Mouse (Mus musculus) hindbrain, embryonic 11.5 days (tissue): Measurements from ENCODE around the gene Dgki. TPM values are rescaled to one million over a fixed set of nuclear protein-coding genes. Genes with fewer than 3 reads are reported as not detected.

Experiments used
- ATAC-seq: fragments of 200-750 bp; cut with Nextera tagmentation; 2 replicates; pipeline ENCODE4 v1.8.0; 2017; ENCODE audit warnings: mild to moderate bottlenecking, moderate TSS enrichment, moderate library complexity; ENCODE audit not compliant: low FRiP score
- DNase-seq: peaks from one replicate; pipeline ENCODE4 v3.0.0-alpha.2; 2015; ENCODE audit warnings: low spot score
- H3K27ac ChIP-seq: fragments of 300-500 bp; sonication (generic); 2 replicates; pipeline ENCODE4 v1.5.1; 2014; ENCODE audit warnings: mild to moderate bottlenecking, low read depth, low read length
- H3K27me3 ChIP-seq: fragments of 300-500 bp; sonication (generic); 2 replicates; pipeline ENCODE4 v1.6.1; 2014; ENCODE audit warnings: mild to moderate bottlenecking, low read length, moderate library complexity, mixed read lengths; ENCODE audit not compliant: control insufficient read depth, insufficient read depth
- H3K36me3 ChIP-seq: fragments of 300-500 bp; sonication (generic); 2 replicates; pipeline ENCODE4 v1.6.1; 2014; ENCODE audit warnings: mild to moderate bottlenecking, low read length, moderate library complexity, mixed read lengths; ENCODE audit not compliant: control insufficient read depth, insufficient read depth
- H3K4me1 ChIP-seq: fragments of 300-500 bp; sonication (generic); replicated peaks from 2 replicates; pipeline ENCODE4 v1.6.1; 2014; ENCODE audit warnings: low read length, mixed read lengths; ENCODE audit not compliant: control insufficient read depth, insufficient read depth
- H3K4me2 ChIP-seq: fragments of 300-500 bp; sonication (generic); replicated peaks from 2 replicates; pipeline ENCODE4 v1.6.1; 2014; ENCODE audit warnings: mild to moderate bottlenecking, low read depth, low read length
- H3K4me3 ChIP-seq: fragments of 300-500 bp; sonication (generic); 2 replicates; pipeline ENCODE4 v1.5.1; 2014; ENCODE audit warnings: low read depth, low read length
- H3K9ac ChIP-seq: fragments of 300-500 bp; sonication (generic); 2 replicates; pipeline ENCODE4 v1.6.1; 2014; ENCODE audit warnings: low read depth, low read length
- H3K9me3 ChIP-seq: fragments of 300-500 bp; sonication (generic); 2 replicates; pipeline ENCODE4 v1.6.1; 2016; ENCODE audit warnings: low read length; ENCODE audit not compliant: control insufficient read depth
- WGBS: fragments of 180-500 bp; shearing (Covaris S2); extraction: QIAGEN DNeasy Blood & Tissue Kit; methylation state at CpG from one replicate; pipeline ENCODE4 v1.1.7; 2014; 5-methylcytosine and 5-hydroxymethylcytosine counted together
- polyA plus RNA-seq: library from polyadenylated mRNA; unstranded; fragments of >200 nt; fragmentation: Nextera tagmentation; extraction: Ambion mirVana; gene quantifications from 2 replicates; pipeline ENCODE4 v1.2.1, GENCODE M21; 2014

Dgki gene
- polyA plus RNA-seq, 1 experiment from 2014 or later, result 2.6 TPM

DNA sequence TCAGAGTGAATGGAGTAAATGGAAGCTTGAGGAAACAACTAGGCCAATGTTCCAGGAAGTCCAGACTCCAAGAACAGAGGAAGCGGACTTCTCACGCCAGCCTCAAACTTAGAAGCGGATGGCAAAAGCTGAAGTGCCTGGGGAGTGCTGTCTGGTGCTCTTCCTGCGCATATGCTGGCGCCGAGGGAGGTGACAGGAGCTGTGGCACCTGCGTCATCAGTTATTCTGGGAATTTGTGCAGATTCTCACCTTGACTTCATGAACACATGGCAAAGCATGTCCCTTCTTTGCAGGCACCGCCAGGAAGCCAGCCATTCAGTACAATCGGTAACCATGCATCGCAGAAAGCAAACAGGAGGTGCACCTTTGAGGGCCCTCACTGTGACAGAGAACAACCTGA lies 301.0 kb downstream of the Dgki start:
- DNase-seq (no peak), ATAC-seq (no peak)
- 91% methylated on average over 10 of the region's 10 CpGs for WGBS
- Histone ChIP-seq H3K36me3 (no peaks in the 10 kb centered on the region), H3K27me3 (no peaks in the 10 kb centered on the region), H3K27ac (no peak overlapping the region), H3K4me3 (no peak overlapping the region), H3K4me1 (no peaks in the 10 kb centered on the region), H3K4me2 (no peak overlapping the region), H3K9me3 (no peaks in the 10 kb centered on the region), H3K9ac (no peak overlapping the region)

DNA sequence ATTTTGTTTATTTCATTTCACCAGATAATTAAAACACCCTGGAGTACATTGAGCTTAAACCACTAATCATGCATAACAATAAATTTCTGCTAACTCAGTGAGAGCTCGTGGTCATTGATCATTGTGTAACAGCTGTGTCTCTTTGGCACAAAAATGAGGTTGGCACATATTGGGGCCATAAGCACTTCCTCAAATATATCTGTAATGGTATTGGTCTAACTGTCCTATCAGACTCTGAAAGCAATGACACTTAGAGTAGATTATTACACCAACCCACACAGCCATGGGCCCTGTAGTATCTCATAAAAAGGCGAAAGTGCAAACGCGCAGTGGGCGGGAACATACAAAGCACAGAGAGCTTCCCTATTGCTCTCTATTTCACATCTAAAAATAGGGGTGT lies 305.7 kb downstream of the Dgki start:
- H3K4me2 ChIP-seq, result no peak overlapping the region
- H3K27ac ChIP-seq, result no peak overlapping the region
- H3K4me3 ChIP-seq, result no peak overlapping the region
- H3K9ac ChIP-seq, result no peak overlapping the region
- no peaks in the 10 kb centered on the region for H3K36me3 ChIP-seq
- WGBS, result 90% methylated on average over 5 of the region's 5 CpGs
- ATAC-seq, result no peak
- H3K27me3 ChIP-seq, result no peaks in the 10 kb centered on the region
- no peaks in the 10 kb centered on the region for H3K4me1 ChIP-seq
- no peak for DNase-seq
- no peaks in the 10 kb centered on the region for H3K9me3 ChIP-seq

DNA sequence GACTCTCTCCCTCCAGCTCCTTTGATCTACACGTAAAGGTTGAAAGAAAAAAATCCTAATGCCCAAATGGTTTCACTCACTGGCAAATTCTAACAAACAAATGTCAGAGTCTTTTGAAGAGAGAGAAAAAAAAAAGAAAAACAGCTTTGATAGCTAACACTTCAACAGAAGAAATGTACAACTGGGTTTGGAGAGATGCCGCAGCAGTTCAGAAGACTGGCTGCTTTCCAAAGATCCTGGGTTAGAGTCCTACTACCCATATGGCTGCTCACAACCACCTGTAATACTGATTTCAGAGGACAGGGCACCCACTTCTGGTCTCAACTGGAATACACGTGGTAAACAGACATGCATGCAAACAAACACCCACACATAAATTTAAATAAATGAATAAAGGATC lies 309.8 kb downstream of the Dgki start:
- 77% methylated on average over 3 of the region's 3 CpGs for WGBS
- no peaks in the 10 kb centered on the region for H3K4me1 ChIP-seq
- H3K9ac ChIP-seq, result no peak overlapping the region
- no peak overlapping the region for H3K4me3 ChIP-seq
- no peaks in the 10 kb centered on the region for H3K9me3 ChIP-seq
- DNase-seq, result no peak
- H3K27ac ChIP-seq, result no peak overlapping the region
- no peak overlapping the region for H3K4me2 ChIP-seq
- H3K27me3 ChIP-seq, result no peaks in the 10 kb centered on the region
- no peaks in the 10 kb centered on the region for H3K36me3 ChIP-seq
- no peak for ATAC-seq

DNA sequence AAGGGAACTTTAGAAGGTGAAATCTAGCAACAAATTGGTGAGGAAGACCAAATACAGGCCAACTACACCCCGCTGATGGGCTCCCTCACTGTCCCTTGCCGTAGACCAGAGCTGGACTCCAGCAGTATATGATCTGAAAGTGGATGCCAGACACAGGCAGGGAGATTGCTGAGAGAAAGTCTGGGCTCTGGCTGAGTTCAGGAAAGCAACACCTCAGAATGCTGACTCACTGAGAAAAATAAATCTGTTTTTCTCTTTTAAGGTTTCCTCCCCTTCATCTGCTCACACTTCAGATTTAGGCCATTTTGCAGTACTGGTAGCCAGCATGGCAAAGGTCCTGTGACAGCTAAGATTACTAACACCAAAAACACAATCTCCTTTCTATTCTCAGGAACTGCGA lies 311.2 kb downstream of the Dgki start:
- ATAC-seq (no peak), DNase-seq (no peak)
- H3K9me3 ChIP-seq, result no peaks in the 10 kb centered on the region
- H3K4me3 ChIP-seq, result no peak overlapping the region
- 97% methylated on average over 3 of the region's 3 CpGs for WGBS
- H3K4me1 ChIP-seq, result no peaks in the 10 kb centered on the region
- no peak overlapping the region for H3K9ac ChIP-seq
- no peaks in the 10 kb centered on the region for H3K36me3 ChIP-seq
- no peak overlapping the region for H3K4me2 ChIP-seq
- no peaks in the 10 kb centered on the region for H3K27me3 ChIP-seq
- no peak overlapping the region for H3K27ac ChIP-seq

DNA sequence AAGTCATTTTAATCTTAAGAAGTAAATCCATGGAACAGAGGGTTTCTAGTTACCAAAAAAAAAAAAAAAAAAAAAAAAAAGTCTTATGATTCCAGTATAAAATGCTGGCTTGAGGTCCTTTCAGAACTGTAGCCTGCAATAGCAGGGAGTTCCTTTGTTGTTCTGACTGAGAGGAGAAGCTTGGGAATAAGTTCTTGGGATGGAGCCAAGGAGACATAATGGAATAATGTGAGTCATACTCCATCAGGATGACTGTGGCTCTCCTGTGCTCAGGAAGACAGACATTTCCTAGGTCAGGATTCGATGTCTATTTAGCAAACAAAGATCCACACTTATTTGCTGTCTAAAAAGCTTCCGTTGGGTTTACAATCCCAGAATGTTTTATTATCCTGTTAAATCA lies 318.3 kb downstream of the Dgki start:
- no peaks in the 10 kb centered on the region; the same call in 1 of the 2 replicates for H3K27me3 ChIP-seq
- no peak for DNase-seq
- WGBS, result 80% methylated on average over 2 of the region's 2 CpGs
- no peak for ATAC-seq
- H3K4me2 ChIP-seq, result no peak overlapping the region
- H3K4me3 ChIP-seq, result no peak overlapping the region
- no peaks in the 10 kb centered on the region for H3K4me1 ChIP-seq
- no peak overlapping the region for H3K9ac ChIP-seq
- H3K27ac ChIP-seq, result no peak overlapping the region
- H3K9me3 ChIP-seq, result no peaks in the 10 kb centered on the region
- H3K36me3 ChIP-seq, result no peaks in the 10 kb centered on the region

DNA sequence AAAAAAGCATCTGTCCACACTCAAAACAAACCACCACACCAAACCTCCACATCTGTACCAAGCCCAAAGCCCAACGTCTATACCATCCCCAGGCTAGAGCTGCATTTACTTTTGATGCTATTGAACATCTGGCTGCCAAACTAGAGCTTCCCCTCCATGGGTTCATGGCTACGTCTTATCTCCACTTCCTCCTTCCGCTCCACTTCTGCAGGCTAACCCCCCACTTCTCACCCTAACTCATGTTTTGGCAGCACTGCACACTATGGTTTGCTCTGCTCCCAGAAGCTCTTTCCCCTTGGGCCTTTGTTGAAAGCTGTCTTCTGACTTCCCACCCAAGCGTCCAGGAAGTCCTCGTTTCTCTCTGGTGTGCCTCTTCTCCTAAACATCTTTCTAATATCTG lies 319.5 kb downstream of the Dgki start:
- Histone ChIP-seq H3K27me3 (no peaks in the 10 kb centered on the region; the same call in 1 of the 2 replicates), H3K9ac (no peak overlapping the region), H3K4me2 (no peak overlapping the region), H3K27ac (no peak overlapping the region), H3K4me3 (no peak overlapping the region), H3K9me3 (no peaks in the 10 kb centered on the region), H3K4me1 (no peaks in the 10 kb centered on the region), H3K36me3 (no peaks in the 10 kb centered on the region)
- 84% methylated on average over 5 of the region's 5 CpGs for WGBS
- ATAC-seq (no peak), DNase-seq (no peak)

DNA sequence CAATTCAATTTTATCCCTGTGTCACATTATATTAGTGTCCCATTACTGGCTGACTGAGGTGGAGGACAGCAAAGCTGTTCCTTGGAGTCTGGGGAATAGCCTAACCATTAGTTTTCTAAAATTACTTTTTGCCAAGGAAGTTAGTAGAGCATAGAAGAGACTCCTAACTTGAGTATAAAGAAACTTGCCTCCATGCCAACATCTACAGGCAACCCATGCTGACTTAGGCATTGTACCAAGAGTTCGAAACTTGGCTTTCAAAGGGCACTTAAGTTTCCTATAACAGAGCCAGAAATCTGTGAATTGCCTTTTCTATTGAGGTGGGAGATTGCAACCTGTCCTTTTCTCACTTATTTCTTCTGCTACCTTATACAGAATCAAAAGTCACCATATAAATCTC lies 321.8 kb downstream of the Dgki start:
- no peak for DNase-seq
- no peak overlapping the region for H3K4me2 ChIP-seq
- H3K4me3 ChIP-seq, result no peak overlapping the region
- no peak overlapping the region for H3K9ac ChIP-seq
- WGBS, result 91% methylated on average over 1 of the region's 1 CpGs
- H3K4me1 ChIP-seq, result no peaks in the 10 kb centered on the region
- no peaks in the 10 kb centered on the region for H3K9me3 ChIP-seq
- no peak overlapping the region for H3K27ac ChIP-seq
- H3K27me3 ChIP-seq, result no peaks in the 10 kb centered on the region; the same call in 1 of the 2 replicates
- ATAC-seq, result no peak
- H3K36me3 ChIP-seq, result no peaks in the 10 kb centered on the region

DNA sequence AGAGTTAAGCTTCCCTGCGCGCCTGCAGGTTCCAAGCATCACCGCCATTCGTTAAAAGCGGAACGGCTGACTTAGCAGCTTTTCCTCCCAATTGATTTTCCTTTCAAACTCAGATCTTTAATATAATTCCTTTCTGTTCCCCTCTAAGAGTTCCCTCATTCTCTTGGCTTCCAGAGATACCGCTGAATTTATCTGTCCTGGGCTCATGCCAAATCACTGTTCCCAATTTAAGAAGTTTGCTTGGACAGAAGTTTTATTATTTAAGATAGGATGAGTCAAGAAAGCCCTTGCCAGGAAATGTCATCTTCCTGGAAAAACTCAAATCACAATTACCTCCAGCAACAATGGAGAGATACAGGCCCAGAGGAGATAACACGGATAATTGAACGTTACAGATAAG lies 326.9 kb downstream of the Dgki start:
- no peaks in the 10 kb centered on the region for H3K9me3 ChIP-seq
- H3K27ac ChIP-seq, result no peak overlapping the region
- 85% methylated on average over 9 of the region's 9 CpGs for WGBS
- no peak for ATAC-seq
- DNase-seq, result no peak
- H3K36me3 ChIP-seq, result no peaks in the 10 kb centered on the region
- H3K4me3 ChIP-seq, result no peak overlapping the region
- H3K9ac ChIP-seq, result no peak overlapping the region
- H3K4me2 ChIP-seq, result no peak overlapping the region
- H3K27me3 ChIP-seq, result no peaks in the 10 kb centered on the region
- no peaks in the 10 kb centered on the region for H3K4me1 ChIP-seq

DNA sequence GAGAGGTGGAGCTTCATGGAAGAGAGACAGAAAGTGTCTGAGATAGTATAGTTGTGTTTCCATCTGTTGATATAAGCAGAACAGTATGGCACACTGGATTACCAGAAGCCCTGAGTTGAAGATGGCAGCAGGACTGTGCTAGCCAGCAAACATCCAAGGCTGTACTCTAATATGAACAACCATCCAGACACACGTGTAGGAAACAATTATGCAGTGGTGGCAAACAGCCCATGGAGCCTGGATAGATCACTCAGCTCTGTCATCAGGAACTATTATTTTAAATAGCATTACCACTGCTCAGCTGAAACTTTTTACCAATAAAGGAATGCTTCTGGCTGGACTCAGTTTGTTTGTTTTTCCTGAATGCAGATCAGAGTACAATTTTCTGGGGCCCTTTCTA lies 327.5 kb downstream of the Dgki start:
- no peak overlapping the region for H3K4me2 ChIP-seq
- no peak overlapping the region for H3K27ac ChIP-seq
- ATAC-seq, result no peak
- DNase-seq, result no peak
- H3K36me3 ChIP-seq, result no peaks in the 10 kb centered on the region
- no peak overlapping the region for H3K4me3 ChIP-seq
- no peaks in the 10 kb centered on the region for H3K27me3 ChIP-seq
- no peaks in the 10 kb centered on the region for H3K4me1 ChIP-seq
- H3K9ac ChIP-seq, result no peak overlapping the region
- H3K9me3 ChIP-seq, result no peaks in the 10 kb centered on the region
- WGBS, result 74% methylated on average over 1 of the region's 1 CpGs
